Mouse (Mus musculus) kidney, postnatal 25 days (tissue): ENCODE measurements around the gene Lce3f.

Source experiments
- DNase-seq, 2 experiments: peaks; one replicate each; pipeline ENCODE4 v3.0.0; 2021; ENCODE audit warnings: mixed read lengths in 2 of 2

Gene Lce3f

GRCm38 (mm10) chr3:92991926-92992325, at the start of gene Lce3f:
Lce3f (plus strand) TSS chr3:92992226.
- no peak for DNase-seq

GRCm38 (mm10) chr3:92944186-92944585, 47.8 kb upstream of the Lce3f start, which contains the start of gene Lce3c:
Lce3c (plus strand) TSS chr3:92944486.
- DNase-seq = no peak

GRCm38 (mm10) chr3:92957090-92957489, 34.9 kb upstream of the Lce3f start, which contains the start of gene Lce3d:
Lce3d (plus strand) TSS chr3:92957390.
- DNase-seq = no peak

GRCm38 (mm10) chr3:92966761-92967160, 25.3 kb upstream of the Lce3f start, which contains the start of gene Lce3e:
Lce3e (plus strand) TSS chr3:92967061.
- DNase-seq = no peak

- DNase-seq = no peak
These were observed 13.5 kb upstream of the Lce3f start for GRCm38 (mm10) chr3:92978484-92978883.

- DNase-seq = peak; percentile 75 to 80
These were observed 6.7 kb downstream of the Lce3f start for GRCm38 (mm10) chr3:92998691-92999090.

- no peak for DNase-seq
These were observed 8.6 kb downstream of the Lce3f start for GRCm38 (mm10) chr3:93000621-93001020.

- DNase-seq = no peak
These were observed 10.8 kb downstream of the Lce3f start for GRCm38 (mm10) chr3:93002843-93003242.

- peak; percentile 24 to 40 for DNase-seq
These were observed 22.4 kb downstream of the Lce3f start for GRCm38 (mm10) chr3:93014378-93014801.

GRCm38 (mm10) chr3:93014871-93015270, 22.8 kb downstream of the Lce3f start:
- DNase-seq = no peak

- no peak for DNase-seq
These were observed 23.6 kb downstream of the Lce3f start, which contains the start of gene Crct1 for GRCm38 (mm10) chr3:93015460-93016104. Crct1 (minus strand) TSS chr3:93015687.

GRCm38 (mm10) chr3:93018960-93019359, 26.9 kb downstream of the Lce3f start, which contains the start of gene Lce1m:
Lce1m (minus strand) TSS chr3:93019060.
- DNase-seq = no peak

- no peak for DNase-seq
These were observed 29.1 kb downstream of the Lce3f start for GRCm38 (mm10) chr3:93021171-93021570.

GRCm38 (mm10) chr3:93023411-93024184, 31.6 kb downstream of the Lce3f start:
- no peak for DNase-seq

- DNase-seq = no peak
These were observed 33.5 kb downstream of the Lce3f start for GRCm38 (mm10) chr3:93025486-93025885.

- peak in 1 of 2 experiments; percentile 24 for DNase-seq
These were observed 39.4 kb downstream of the Lce3f start for GRCm38 (mm10) chr3:93031450-93031849.
